Mouse (Mus musculus) midbrain, embryonic 14.5 days (tissue): ENCODE data around the gene Ccdc27. TPM values are rescaled to one million over a fixed set of nuclear protein-coding genes. Genes with fewer than 3 reads are reported as not detected.

Experiments used
- ATAC-seq: fragments of 200-750 bp; cut with Nextera tagmentation; 2 replicates; pipeline ENCODE4 v1.8.0; 2017; ENCODE audit warnings: moderate number of reproducible peaks, moderate library complexity; ENCODE audit not compliant: low FRiP score, low TSS enrichment
- DNase-seq: peaks from one replicate; pipeline ENCODE4 v3.0.0-alpha.2; 2015
- H3K27ac ChIP-seq: fragments of 300-500 bp; sonication (generic); replicated peaks from 2 replicates; pipeline ENCODE4 v1.5.1; 2014; ENCODE audit warnings: mild to moderate bottlenecking, low read depth, low read length, moderate library complexity
- H3K27me3 ChIP-seq: fragments of 300-500 bp; sonication (generic); 2 replicates; pipeline ENCODE4 v1.6.1; 2014; ENCODE audit warnings: low read length, control low read depth, mixed read lengths; ENCODE audit not compliant: control insufficient read depth, insufficient read depth
- H3K36me3 ChIP-seq: fragments of 300-500 bp; sonication (generic); 2 replicates; pipeline ENCODE4 v1.6.1; 2014; ENCODE audit warnings: low read length, control low read depth; ENCODE audit not compliant: control insufficient read depth, insufficient read depth
- H3K4me1 ChIP-seq: fragments of 300-500 bp; sonication (generic); 2 replicates; pipeline ENCODE4 v1.6.1; 2014; ENCODE audit warnings: mild to moderate bottlenecking, antibody characterized with exemption, low read length, control low read depth; ENCODE audit not compliant: control insufficient read depth, insufficient read depth
- H3K4me2 ChIP-seq: fragments of 300-500 bp; sonication (generic); 2 replicates; pipeline ENCODE4 v1.6.1; 2014; ENCODE audit warnings: mild to moderate bottlenecking, low read length, moderate library complexity
- H3K4me3 ChIP-seq: fragments of 300-500 bp; sonication (generic); replicated peaks from 2 replicates; pipeline ENCODE4 v1.5.1; 2014; ENCODE audit warnings: low read depth, low read length
- H3K9ac ChIP-seq: fragments of 300-500 bp; sonication (generic); replicated peaks from 2 replicates; pipeline ENCODE4 v1.6.1; 2014; ENCODE audit warnings: mild to moderate bottlenecking, low read length, moderate library complexity
- H3K9me3 ChIP-seq: fragments of 300-500 bp; sonication (generic); 2 replicates; pipeline ENCODE4 v1.6.1; 2016; ENCODE audit warnings: low read length, control low read depth, mixed read lengths; ENCODE audit not compliant: control insufficient read depth
- WGBS: fragments of 180-500 bp; shearing (Covaris S2); extraction: QIAGEN DNeasy Blood & Tissue Kit; methylation state at CpG from one replicate; pipeline ENCODE4 v1.1.7; 2014; 5-methylcytosine and 5-hydroxymethylcytosine counted together
- polyA plus RNA-seq: library from polyadenylated mRNA; unstranded; fragments of >200 nt; fragmentation: Nextera tagmentation; extraction: Ambion mirVana; gene quantifications from 2 replicates; pipeline ENCODE4 v1.2.1, GENCODE M21; 2014

Ccdc27 gene
- polyA plus RNA-seq, 1 experiment from 2014 or later: not detected

DNA sequence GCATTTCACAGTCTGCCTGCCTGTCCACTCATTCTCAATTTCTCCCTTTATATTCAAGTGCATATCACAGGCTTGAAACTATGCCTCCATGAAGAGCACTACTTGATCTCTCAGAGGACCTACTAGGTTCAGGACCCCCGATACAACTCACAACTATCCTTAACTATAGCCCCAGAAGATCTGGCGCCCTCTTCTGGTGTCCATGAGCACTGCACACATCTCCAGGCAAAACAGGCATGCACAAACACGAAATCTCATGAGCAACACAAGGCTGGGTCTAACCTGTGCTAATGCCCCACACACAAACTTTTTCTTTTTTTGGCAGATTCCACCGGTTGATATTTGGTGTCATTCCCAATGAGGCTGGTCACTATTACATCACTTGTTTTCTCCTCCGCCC lies 3.4 kb upstream of the Ccdc27 start:
- no peak overlapping the region for H3K9ac ChIP-seq
- H3K27me3 ChIP-seq: no peaks in the 10 kb centered on the region
- ATAC-seq (no peak), DNase-seq (no peak)
- H3K9me3 ChIP-seq: no peaks in the 10 kb centered on the region
- H3K4me1 ChIP-seq: no peaks in the 10 kb centered on the region
- H3K27ac ChIP-seq: no peak overlapping the region
- no peak overlapping the region for H3K4me3 ChIP-seq
- no peak overlapping the region for H3K4me2 ChIP-seq
- H3K36me3 ChIP-seq: no peaks in the 10 kb centered on the region
- WGBS: 70% methylated on average over 5 of the region's 5 CpGs

DNA sequence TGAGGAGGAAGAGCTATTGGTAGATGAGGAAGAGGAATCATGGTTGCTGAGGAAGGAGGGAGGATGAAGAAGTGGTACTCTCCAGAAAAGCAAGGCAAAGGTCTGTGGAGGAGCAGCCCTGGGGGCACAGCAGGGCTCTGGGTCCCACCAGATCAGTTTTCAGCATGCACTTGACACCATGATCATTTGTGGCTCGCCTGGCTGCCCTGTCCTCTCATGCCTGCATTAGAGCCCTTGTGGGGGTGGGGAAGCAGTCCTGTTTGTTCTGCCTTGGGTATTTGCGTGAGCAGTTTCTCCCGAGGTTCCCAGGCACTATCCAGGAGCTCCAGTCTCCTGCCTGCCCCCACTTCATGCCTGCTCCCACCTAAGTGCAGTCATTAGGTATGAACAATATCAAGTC lies 5.4 kb downstream of the Ccdc27 start:
- Histone ChIP-seq H3K4me2 (no peak overlapping the region), H3K36me3 (no peaks in the 10 kb centered on the region), H3K9ac (no peak overlapping the region), H3K9me3 (no peaks in the 10 kb centered on the region), H3K4me3 (no peak overlapping the region), H3K27ac (no peak overlapping the region), H3K27me3 (no peaks in the 10 kb centered on the region), H3K4me1 (no peaks in the 10 kb centered on the region)
- ATAC-seq (no peak), DNase-seq (no peak)
- WGBS: 48% methylated on average over 3 of the region's 3 CpGs

DNA sequence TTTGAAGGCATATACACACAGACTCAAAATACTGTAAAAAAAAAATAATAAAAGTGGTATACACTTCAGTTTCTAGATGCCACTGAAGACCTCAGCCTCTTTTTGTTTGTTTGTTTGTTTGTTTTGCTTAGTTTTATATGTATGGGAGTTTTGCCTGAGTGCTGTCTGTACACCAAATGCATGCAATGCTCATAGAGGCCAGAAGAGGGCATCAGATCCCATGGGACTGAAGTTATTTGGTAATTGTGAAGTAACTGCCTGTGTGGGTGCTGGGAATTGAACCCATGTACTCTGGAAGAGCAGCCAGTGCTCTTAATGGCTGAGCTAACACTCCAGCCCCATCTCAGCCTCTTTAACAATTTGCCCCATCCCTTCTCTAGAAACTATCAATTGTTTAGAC lies 13.8 kb downstream of the Ccdc27 start:
- Histone ChIP-seq H3K9ac (no peak overlapping the region), H3K27ac (no peak overlapping the region), H3K27me3 (0 out of 2 replicates have a peak, but pooled peaks cover 7% of the 10 kb centered on the region), H3K36me3 (no peaks in the 10 kb centered on the region), H3K4me2 (no peak overlapping the region), H3K4me3 (no peak overlapping the region), H3K9me3 (no peaks in the 10 kb centered on the region), H3K4me1 (peaks cover 9% of the 10 kb centered on the region)
- peak; percentile 33 for DNase-seq
- ATAC-seq: no peak

DNA sequence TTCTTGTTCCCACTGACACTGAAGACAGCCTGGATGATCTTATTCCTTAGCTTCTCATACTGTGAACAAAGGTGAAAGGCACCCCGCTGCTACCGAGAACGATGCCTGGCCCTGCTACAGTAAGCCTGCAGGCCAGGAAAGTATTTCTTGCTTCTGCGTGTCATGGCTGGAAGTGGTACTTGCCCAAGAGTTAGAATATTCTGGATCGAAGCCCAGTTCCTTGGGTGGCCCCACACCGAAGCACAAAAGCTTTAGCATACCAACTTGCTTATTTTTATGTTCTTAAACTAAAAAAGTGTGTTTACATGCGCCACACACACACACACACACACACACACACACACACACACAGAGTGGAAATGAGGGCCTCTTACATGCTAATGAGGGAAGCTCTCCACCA lies 14.4 kb downstream of the Ccdc27 start:
- no peak overlapping the region for H3K4me2 ChIP-seq
- no peak overlapping the region for H3K4me3 ChIP-seq
- no peaks in the 10 kb centered on the region for H3K36me3 ChIP-seq
- no peak for DNase-seq
- H3K27ac ChIP-seq: no peak overlapping the region
- H3K9me3 ChIP-seq: no peaks in the 10 kb centered on the region
- WGBS: 82% methylated on average over 7 of the region's 7 CpGs
- 0 out of 2 replicates have a peak, but pooled peaks cover 7% of the 10 kb centered on the region for H3K27me3 ChIP-seq
- peaks cover 9% of the 10 kb centered on the region for H3K4me1 ChIP-seq
- no peak overlapping the region for H3K9ac ChIP-seq
- no peak for ATAC-seq

DNA sequence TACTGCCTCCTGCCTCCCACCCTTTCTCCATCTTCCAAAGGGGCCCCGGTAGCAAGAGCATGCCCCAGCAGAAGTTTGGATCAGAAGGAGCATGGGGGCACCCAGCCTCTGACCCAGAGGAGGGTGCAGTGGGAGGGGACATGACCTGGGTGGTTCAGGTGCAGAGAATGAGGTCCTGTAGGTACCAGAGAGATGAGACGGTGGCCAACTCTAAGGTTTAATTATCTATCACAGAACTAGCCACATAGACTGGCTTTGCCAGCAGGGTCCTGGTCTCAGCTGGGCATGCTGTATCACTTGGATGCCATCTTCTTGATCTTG lies 16.1 kb downstream of the Ccdc27 start:
- peak overlapping the region; percentile 56 for H3K4me2 ChIP-seq
- 0 out of 2 replicates have a peak, but pooled peaks cover 7% of the 10 kb centered on the region for H3K27me3 ChIP-seq
- peaks cover 9% of the 10 kb centered on the region for H3K4me1 ChIP-seq
- H3K27ac ChIP-seq: no peak overlapping the region
- H3K36me3 ChIP-seq: peaks cover 5% of the 10 kb centered on the region
- no peak overlapping the region; the same call in 1 of the 2 replicates for H3K9ac ChIP-seq
- 25% methylated on average over 2 of the region's 2 CpGs for WGBS
- H3K9me3 ChIP-seq: no peaks in the 10 kb centered on the region
- DNase-seq (no peak), ATAC-seq (no peak)
- no peak overlapping the region for H3K4me3 ChIP-seq

DNA sequence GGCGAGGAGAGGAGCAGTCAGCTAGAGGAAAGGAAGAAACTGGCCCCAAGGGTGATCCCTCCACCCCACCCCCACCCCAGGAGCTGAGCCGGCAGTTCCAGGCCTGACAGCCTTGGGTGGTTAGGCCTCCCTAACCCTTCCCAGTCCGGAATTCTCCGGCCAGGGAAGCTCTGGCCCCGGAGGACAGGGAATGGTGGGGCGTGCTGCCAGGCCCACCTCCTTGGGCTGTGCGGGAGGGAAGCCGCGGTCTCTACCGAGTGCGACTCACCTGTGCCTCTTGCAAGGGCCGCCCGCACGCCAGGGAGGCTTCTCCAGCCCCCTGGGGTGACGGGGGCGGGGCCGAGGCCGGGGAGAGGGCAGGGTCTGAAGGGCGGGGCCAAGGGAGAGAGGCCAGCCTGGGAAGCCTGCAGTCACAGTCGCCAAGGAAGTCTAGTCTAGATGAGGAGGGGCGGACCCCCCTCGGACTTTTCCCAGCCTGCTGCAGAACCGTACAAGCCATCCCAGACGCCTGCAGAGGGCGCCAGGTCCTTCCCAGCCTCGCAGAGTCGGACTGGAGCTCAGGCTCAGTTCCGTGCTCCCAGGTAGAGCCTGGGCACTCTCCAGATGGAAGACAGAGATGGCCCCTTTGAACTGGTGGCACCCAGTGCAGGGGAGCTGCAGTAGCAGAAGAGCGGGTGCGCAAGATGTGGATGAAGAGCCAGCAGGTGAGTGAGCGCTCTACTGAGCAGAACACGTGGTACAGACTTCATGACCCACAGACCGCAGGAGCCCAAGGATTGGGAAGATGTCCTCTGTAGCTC lies 16.6 kb downstream of the Ccdc27 start, which contains the start of gene Smim1:
Gene Smim1 (minus strand): TSS at position 590 of the 800 bp plus-strand sequence.
- peak; percentile 37; the same call in 1 of the 2 replicates for ATAC-seq
- H3K27ac ChIP-seq: 0 out of 2 replicates have a peak within 1 kb of the TSS, but pooled peaks have one; percentile 26
- 1% methylated on average over 32 of the region's 33 CpGs for WGBS

DNA sequence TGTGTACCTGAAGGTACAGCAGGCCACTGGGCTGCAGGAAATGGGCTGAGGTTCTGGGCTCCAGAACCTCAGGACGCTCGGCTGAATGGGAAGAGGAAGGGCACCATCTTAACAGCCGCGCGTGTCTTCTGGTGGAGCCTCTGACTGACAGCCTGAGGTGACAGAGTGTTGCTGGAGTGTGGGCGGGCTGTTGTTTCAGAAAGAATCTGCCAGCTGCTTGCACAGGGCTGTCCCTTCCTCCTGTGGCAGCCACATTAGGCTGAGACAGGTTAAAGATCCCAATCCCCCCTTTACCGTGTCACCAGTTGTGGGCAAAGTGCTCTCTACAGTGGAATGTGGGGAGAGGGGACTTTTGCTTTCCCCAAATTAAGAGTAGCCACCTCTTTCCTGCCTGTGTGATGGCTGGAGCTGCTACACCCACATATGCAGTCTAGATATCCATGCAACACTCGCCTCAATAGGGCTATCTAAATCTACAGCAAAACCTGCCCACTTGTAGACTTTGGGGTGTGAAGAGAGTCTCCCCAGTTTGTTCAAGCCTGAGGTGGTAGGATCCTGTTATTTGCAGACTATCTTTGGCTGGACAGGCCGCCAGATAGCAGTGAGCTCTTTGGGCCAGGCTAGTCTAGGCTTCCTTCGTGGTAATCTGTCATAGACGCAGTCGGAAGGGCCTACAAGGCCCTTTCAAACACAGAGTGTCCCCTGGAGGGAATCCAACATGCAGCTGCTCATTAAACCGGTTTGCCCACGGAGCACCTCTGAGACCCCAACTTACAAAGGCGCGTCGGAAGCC lies 17.6 kb downstream of the Ccdc27 start:
- Histone ChIP-seq H3K4me3 (peak overlapping the region; percentile 26; the same call in 1 of the 2 replicates), H3K27ac (0 out of 2 replicates have a peak overlapping the region, but pooled peaks have one; percentile 26), H3K4me1 (peaks cover 9% of the 10 kb centered on the region), H3K9ac (no peak overlapping the region), H3K27me3 (0 out of 2 replicates have a peak, but pooled peaks cover 7% of the 10 kb centered on the region), H3K4me2 (peak overlapping the region; percentile 56), H3K9me3 (no peaks in the 10 kb centered on the region), H3K36me3 (peaks cover 19% of the 10 kb centered on the region)
- ATAC-seq: no peak
- no peak for DNase-seq
- WGBS: 37% methylated on average over 17 of the region's 17 CpGs

More for the DNA sequence above, 16.6 kb downstream of the Ccdc27 start, which contains the start of gene Smim1:
- Histone ChIP-seq H3K4me1 (peaks cover 9% of the 10 kb centered on the region), H3K36me3 (peaks cover 10% of the 10 kb centered on the region), H3K4me3 (peak within 1 kb of the TSS; percentile 26), H3K9ac (peak within 1 kb of the TSS; percentile 42; the same call in 1 of the 2 replicates), H3K9me3 (no peaks in the 10 kb centered on the region), H3K27me3 (0 out of 2 replicates have a peak, but pooled peaks cover 7% of the 10 kb centered on the region), H3K4me2 (peak within 1 kb of the TSS; percentile 56)
- peak; percentile 79 for DNase-seq

DNA sequence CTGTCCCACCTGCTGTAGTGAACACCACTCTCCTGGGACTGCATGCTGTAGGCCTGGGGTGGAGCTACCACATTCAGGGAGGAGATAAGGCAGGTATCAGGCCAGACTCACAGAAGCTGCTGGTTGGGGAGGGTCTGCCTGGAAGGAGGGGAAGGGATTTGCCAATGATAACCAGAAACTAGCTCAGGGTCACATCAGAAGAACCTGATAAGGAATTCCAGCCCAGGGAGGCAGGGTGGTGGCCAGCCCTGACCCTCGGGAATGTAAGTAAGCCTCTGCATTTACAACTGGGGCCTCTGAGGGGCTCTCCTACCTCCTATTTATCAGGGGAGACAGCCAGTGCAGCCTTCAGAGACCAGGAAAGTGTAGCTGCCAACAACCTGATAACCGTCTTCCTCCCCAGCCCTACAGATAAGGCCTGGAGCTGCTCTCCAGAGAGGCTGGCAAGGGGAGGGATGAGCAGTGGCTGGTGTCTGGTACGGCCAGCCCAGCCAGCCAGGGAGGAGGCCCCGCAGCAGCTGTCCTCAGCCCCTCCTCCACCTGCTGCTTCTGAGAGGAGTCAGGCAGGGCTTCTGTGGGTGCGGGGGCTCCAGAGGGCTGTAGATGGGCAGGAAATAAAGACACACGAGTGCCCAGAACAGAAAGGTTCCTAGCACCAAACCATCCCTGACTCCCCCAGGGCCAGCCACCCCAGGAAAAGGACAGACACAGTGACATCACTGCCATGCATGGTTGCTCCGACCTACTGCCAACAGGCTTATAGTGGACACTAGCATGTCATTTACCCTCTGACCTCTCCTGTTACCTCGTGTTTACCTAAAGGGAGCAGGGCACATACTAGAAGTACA lies 18.5 kb downstream of the Ccdc27 start:
- Histone ChIP-seq H3K4me2 (no peak overlapping the region), H3K4me1 (peaks cover 9% of the 10 kb centered on the region), H3K4me3 (no peak overlapping the region), H3K9ac (no peak overlapping the region; the same call in 1 of the 2 replicates), H3K36me3 (peaks cover 29% of the 10 kb centered on the region), H3K9me3 (no peaks in the 10 kb centered on the region), H3K27ac (no peak overlapping the region), H3K27me3 (0 out of 2 replicates have a peak, but pooled peaks cover 7% of the 10 kb centered on the region)
- DNase-seq (no peak), ATAC-seq (no peak)
- 26% methylated on average over 8 of the region's 8 CpGs for WGBS
